In the genomic region with DNA sequence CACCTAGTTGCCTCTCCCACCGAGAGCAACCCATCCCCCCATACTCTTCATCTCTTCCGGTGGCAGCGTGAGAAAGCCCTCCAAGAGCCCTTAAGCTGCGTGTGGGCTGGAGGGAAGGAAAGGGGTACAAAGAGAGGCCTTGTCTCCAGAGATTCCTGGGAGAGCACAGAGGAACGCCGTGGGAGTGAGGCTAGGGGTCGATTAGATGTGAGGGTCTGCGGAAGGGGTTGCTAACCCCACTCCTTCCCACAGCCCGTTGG, we compare ENCODE assay signal across 7 mouse cellular contexts. TPM values are rescaled to one million over a fixed set of nuclear protein-coding genes. Genes with fewer than 3 reads are reported as not detected.
A peak's percentile ranks its signal among the peaks of the same experiment; 100 is the strongest.
DNase-seq lines count a peak whose midpoint lies in the region; ATAC-seq and TF ChIP-seq lines count a peak whose summit lies in the region.

No protein-coding gene starts in this region.

- H3K9ac ChIP-seq in forebrain, embryonic 12.5 days, result peak overlapping the region; percentile 71
- peak overlapping the region; percentile 47 for H3K9ac ChIP-seq in liver, embryonic 14.5 days (replicated peaks)

- H3K27ac ChIP-seq in testis, adult 2 months (ENCODE audit: control insufficient read depth, insufficient read depth, low read depth, low read length), result peak overlapping the region; percentile 10; the same call in 1 of the 2 replicates
- H3K27ac ChIP-seq in forebrain, embryonic 12.5 days, result peak overlapping the region; percentile 80
- H3K27ac ChIP-seq in liver, embryonic 14.5 days, result no peak overlapping the region; the same call in 1 of the 2 replicates
- peak overlapping the region; percentile 89 for H3K27ac ChIP-seq in small intestine, adult 2 months (ENCODE audit: insufficient read depth, low read depth, low read length)

- TF ChIP-seq POLR2A in testis, adult 2 months (IDR thresholded peaks at IDR 0.05; ENCODE audit: control insufficient read depth, low read depth, low read length), result no peak
- no peak for TF ChIP-seq POLR2A in small intestine, adult 2 months (IDR thresholded peaks at IDR 0.05; ENCODE audit: low read depth, low read length)

- H3K9me3 ChIP-seq in forebrain, embryonic 12.5 days, result no peaks in the 10 kb centered on the region
- no peaks in the 10 kb centered on the region for H3K9me3 ChIP-seq in liver, embryonic 14.5 days (ENCODE audit: control insufficient read depth, low read length)

- TF ChIP-seq EP300 in liver, embryonic 14.5 days (IDR thresholded peaks at IDR 0.05; ENCODE audit: low read depth), result no peak

- H3K4me1 ChIP-seq in testis, adult 2 months (ENCODE audit: control insufficient read depth, insufficient read depth, low read length), result peaks cover 22% of the 10 kb centered on the region
- peaks cover 27% of the 10 kb centered on the region for H3K4me1 ChIP-seq in forebrain, embryonic 12.5 days
- H3K4me1 ChIP-seq in liver, embryonic 14.5 days (replicated peaks; ENCODE audit: control insufficient read depth in 2 of 2, insufficient read depth in 2 of 2, low read length in 1 of 2), result peaks cover 34 to 52% of the 10 kb centered on the region in 2 experiments
- H3K4me1 ChIP-seq in small intestine, adult 2 months (ENCODE audit: control insufficient read depth, insufficient read depth, insufficient read length, low read length), result peaks cover 31% of the 10 kb centered on the region

- DNase-seq in testis, postnatal 10 days (ENCODE audit: low spot score), result no peak
- no peak for DNase-seq in liver, embryonic 14.5 days (ENCODE audit: low read depth in 3 of 3, low spot score in 3 of 3)
- no peak for DNase-seq in layer of hippocampus, postnatal 36 days
- DNase-seq in adrenal gland, postnatal 4 days (ENCODE audit: low spot score in 2 of 2), result no peak

- no peaks in the 10 kb centered on the region for H3K36me3 ChIP-seq in testis, adult 2 months (ENCODE audit: control insufficient read depth, insufficient read depth, low read length)
- peaks cover 27% of the 10 kb centered on the region for H3K36me3 ChIP-seq in forebrain, embryonic 12.5 days (replicated peaks)
- no peaks in the 10 kb centered on the region for H3K36me3 ChIP-seq in liver, embryonic 14.5 days (replicated peaks; ENCODE audit: control insufficient read depth, insufficient read depth, low read depth)
- peaks cover 32% of the 10 kb centered on the region for H3K36me3 ChIP-seq in small intestine, adult 2 months (ENCODE audit: control insufficient read depth, insufficient read depth, low read length)

- H3K4me3 ChIP-seq in testis, adult 2 months (ENCODE audit: control insufficient read depth, low read depth, low read length), result peak overlapping the region; percentile 50
- H3K4me3 ChIP-seq in forebrain, embryonic 12.5 days (replicated peaks), result peak overlapping the region; percentile 54
- peak overlapping the region; percentile 54 to 66 for H3K4me3 ChIP-seq in liver, embryonic 14.5 days (ENCODE audit: insufficient read depth in 1 of 2, low read depth in 2 of 2, low read length in 2 of 2)
- H3K4me3 ChIP-seq in small intestine, adult 2 months (ENCODE audit: low read depth, low read length), result peak overlapping the region; percentile 71

- WGBS in forebrain, embryonic 12.5 days, result 0% methylated on average over 9 of the region's 9 CpGs
- WGBS in liver, embryonic 14.5 days (ENCODE audit: insufficient replicate concordance), result 1% methylated on average over 9 of the region's 9 CpGs
- 6% methylated on average over 9 of the region's 9 CpGs for WGBS in small intestine, adult 2 months

- H3K4me2 ChIP-seq in forebrain, embryonic 12.5 days, result peak overlapping the region; percentile 87
- peak overlapping the region; percentile 79 for H3K4me2 ChIP-seq in liver, embryonic 14.5 days (ENCODE audit: low read depth)

- peak; percentile 51 for ATAC-seq in forebrain, embryonic 12.5 days (ENCODE audit: low FRiP score)
- ATAC-seq in liver, embryonic 14.5 days (ENCODE audit: insufficient read depth), result no peak

- TF ChIP-seq CTCF in testis, adult 2 months (IDR thresholded peaks at IDR 0.05; ENCODE audit: control insufficient read depth, insufficient read depth, insufficient replicate concordance, low read depth, low read length), result no peak
- TF ChIP-seq CTCF in liver, embryonic 14.5 days (IDR thresholded peaks at IDR 0.05; ENCODE audit: low read depth), result no peak
- TF ChIP-seq CTCF in small intestine, adult 2 months (IDR thresholded peaks at IDR 0.05; ENCODE audit: extremely low read depth, insufficient read length, insufficient replicate concordance, low read depth, low read length), result no peak

- no peaks in the 10 kb centered on the region for H3K27me3 ChIP-seq in testis, adult 2 months (ENCODE audit: control insufficient read depth, insufficient read depth, low read length)
- H3K27me3 ChIP-seq in forebrain, embryonic 12.5 days, result no peaks in the 10 kb centered on the region
- H3K27me3 ChIP-seq in liver, embryonic 14.5 days (ENCODE audit: control insufficient read depth, insufficient read depth, low read length), result no peaks in the 10 kb centered on the region
- no peaks in the 10 kb centered on the region for H3K27me3 ChIP-seq in small intestine, adult 2 months (ENCODE audit: control insufficient read depth, insufficient read depth, low read length)

RNA-seq across cellular contexts. Expression of gene Mical1, which starts 0.8 kb away (rescaled TPM):
- polyA plus RNA-seq in testis, adult 2 months (2012; rRNA removed), result 1.6 and 2.4 TPM in 2 replicates
- 48.8 and 50.3 TPM in 2 replicates for polyA plus RNA-seq in forebrain, embryonic 12.5 days (2016; fragmentation: Nextera tagmentation; extraction: Ambion mirVana)
- 2.0 and 2.6 TPM in 2 replicates for polyA plus RNA-seq in liver, embryonic 14.5 days (2012; rRNA removed)
- polyA plus RNA-seq in liver, embryonic 14.5 days (2014; fragmentation: Nextera tagmentation; extraction: Ambion mirVana), result 2.8 TPM in 2 replicates
- 78.0 and 164 TPM in 2 replicates for polyA plus RNA-seq in small intestine, adult 2 months (2012; rRNA removed)
- total RNA-seq in layer of hippocampus, postnatal 36 days (2021), result 10 to 100 TPM; 14.7 to 16.6 TPM
- total RNA-seq in adrenal gland, postnatal 4 days (2021), result 10 to 100 TPM; 28.5 to 29.6 TPM

RNA-seq across cellular contexts. Expression of gene Smpd2, which starts 13.2 kb away (rescaled TPM):
- polyA plus RNA-seq in testis, adult 2 months (2012; rRNA removed), result 21.3 and 22.7 TPM in 2 replicates
- polyA plus RNA-seq in forebrain, embryonic 12.5 days (2016; fragmentation: Nextera tagmentation; extraction: Ambion mirVana), result 52.2 and 52.3 TPM in 2 replicates
- polyA plus RNA-seq in liver, embryonic 14.5 days (2012; rRNA removed), result 6.7 and 7.1 TPM in 2 replicates
- 8.6 and 11.1 TPM in 2 replicates for polyA plus RNA-seq in liver, embryonic 14.5 days (2014; fragmentation: Nextera tagmentation; extraction: Ambion mirVana)
- 49.9 and 121 TPM in 2 replicates for polyA plus RNA-seq in small intestine, adult 2 months (2012; rRNA removed)
- 10 to 100 TPM; 21.2 to 23.2 TPM for total RNA-seq in layer of hippocampus, postnatal 36 days (2021)
- 10 to 100 TPM; 44.0 to 45.6 TPM for total RNA-seq in adrenal gland, postnatal 4 days (2021)

RNA-seq across cellular contexts. Expression of gene Ppil6, which starts 13.3 kb away (rescaled TPM):
- 25.9 and 29.4 TPM in 2 replicates for polyA plus RNA-seq in testis, adult 2 months (2012; rRNA removed)
- 1.1 and 1.7 TPM in 2 replicates for polyA plus RNA-seq in forebrain, embryonic 12.5 days (2016; fragmentation: Nextera tagmentation; extraction: Ambion mirVana)
- not detected in 2 replicates for polyA plus RNA-seq in liver, embryonic 14.5 days (2012; rRNA removed)
- polyA plus RNA-seq in liver, embryonic 14.5 days (2014; fragmentation: Nextera tagmentation; extraction: Ambion mirVana), result not detected in 2 replicates
- polyA plus RNA-seq in small intestine, adult 2 months (2012; rRNA removed), result 0.15 TPM in 1 of 2 replicates, not detected in the other
- 1 to 10 TPM; 6.4 to 8.6 TPM for total RNA-seq in layer of hippocampus, postnatal 36 days (2021)
- total RNA-seq in adrenal gland, postnatal 4 days (2021), result 1 to 10 TPM; 2.1 to 2.2 TPM

RNA-seq across cellular contexts. Expression of gene Zbtb24, which starts 26.8 kb away (rescaled TPM):
- 8.2 and 9.1 TPM in 2 replicates for polyA plus RNA-seq in testis, adult 2 months (2012; rRNA removed)
- 20.6 and 20.8 TPM in 2 replicates for polyA plus RNA-seq in forebrain, embryonic 12.5 days (2016; fragmentation: Nextera tagmentation; extraction: Ambion mirVana)
- 3.3 and 4.0 TPM in 2 replicates for polyA plus RNA-seq in liver, embryonic 14.5 days (2012; rRNA removed)
- 4.1 and 4.2 TPM in 2 replicates for polyA plus RNA-seq in liver, embryonic 14.5 days (2014; fragmentation: Nextera tagmentation; extraction: Ambion mirVana)
- 7.0 and 15.7 TPM in 2 replicates for polyA plus RNA-seq in small intestine, adult 2 months (2012; rRNA removed)
- 10 to 100 TPM; 20.1 to 23.1 TPM for total RNA-seq in layer of hippocampus, postnatal 36 days (2021)
- 10 to 100 TPM; 24.5 to 28.0 TPM for total RNA-seq in adrenal gland, postnatal 4 days (2021)

RNA-seq across cellular contexts. Expression of gene Cd164, which starts 42.3 kb away (rescaled TPM):
- polyA plus RNA-seq in testis, adult 2 months (2012; rRNA removed), result 216 and 279 TPM in 2 replicates
- polyA plus RNA-seq in forebrain, embryonic 12.5 days (2016; fragmentation: Nextera tagmentation; extraction: Ambion mirVana), result 104 and 110 TPM in 2 replicates
- polyA plus RNA-seq in liver, embryonic 14.5 days (2012; rRNA removed), result 22.8 and 30.2 TPM in 2 replicates
- polyA plus RNA-seq in liver, embryonic 14.5 days (2014; fragmentation: Nextera tagmentation; extraction: Ambion mirVana), result 59.7 and 62.2 TPM in 2 replicates
- 56.9 and 81.6 TPM in 2 replicates for polyA plus RNA-seq in small intestine, adult 2 months (2012; rRNA removed)
- total RNA-seq in layer of hippocampus, postnatal 36 days (2021), result 10 to 100 TPM; 61.5 to 63.0 TPM
- total RNA-seq in adrenal gland, postnatal 4 days (2021), result 100 to 1,000 TPM; 195 to 202 TPM

Comparison
In these comparisons a context has a peak if more than half of its experiments do, and no peak if none do; other contexts are left out.
1. RNA of gene Mical1, which starts 0.8 kb away (polyA plus RNA-seq): 78.0 to 164 TPM in small intestine, adult 2 months and 48.8 to 50.3 TPM in forebrain, embryonic 12.5 days; 2.0 to 2.8 TPM in liver, embryonic 14.5 days and 1.6 to 2.4 TPM in testis, adult 2 months; every median in the first group is over 10 times any median in the second.
2. Peak in every context shown above with its lines, with median percentiles within 50 percentile points of each other: H3K4me3 ChIP-seq.